Mouse (Mus musculus): ENCODE measurements around the gene Slco1a5.
"Not testable (repeated sequence)": the region's sequence is repeated elsewhere in the genome, so short reads cannot be mapped to it uniquely, and the experiment has no call there.

Gene Slco1a5

DNA sequence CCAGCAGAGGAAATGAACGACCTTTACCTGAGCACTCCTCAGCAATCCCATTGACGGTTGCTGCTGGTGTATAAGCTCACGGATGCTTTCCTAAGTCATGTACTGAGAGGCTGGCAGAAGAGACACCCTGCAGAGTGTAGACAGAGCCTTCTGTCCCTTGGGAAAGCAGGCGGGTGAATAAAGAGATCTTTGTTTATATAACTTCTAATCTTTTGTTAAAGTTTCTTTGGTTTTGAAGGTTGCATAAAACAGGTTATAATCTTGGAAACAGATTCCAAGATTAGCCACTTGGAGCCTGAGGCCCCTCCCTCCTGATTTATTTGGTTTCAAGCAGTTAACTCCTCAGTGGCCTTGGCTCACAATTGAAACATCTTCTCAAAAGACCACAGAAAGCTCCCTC lies at the start of gene Slco1a5:
Gene Slco1a5 (minus strand): TSS at position 101 of the 400 bp plus-strand sequence.
- no peak for DNase-seq (ENCODE audit: low spot score)

DNA sequence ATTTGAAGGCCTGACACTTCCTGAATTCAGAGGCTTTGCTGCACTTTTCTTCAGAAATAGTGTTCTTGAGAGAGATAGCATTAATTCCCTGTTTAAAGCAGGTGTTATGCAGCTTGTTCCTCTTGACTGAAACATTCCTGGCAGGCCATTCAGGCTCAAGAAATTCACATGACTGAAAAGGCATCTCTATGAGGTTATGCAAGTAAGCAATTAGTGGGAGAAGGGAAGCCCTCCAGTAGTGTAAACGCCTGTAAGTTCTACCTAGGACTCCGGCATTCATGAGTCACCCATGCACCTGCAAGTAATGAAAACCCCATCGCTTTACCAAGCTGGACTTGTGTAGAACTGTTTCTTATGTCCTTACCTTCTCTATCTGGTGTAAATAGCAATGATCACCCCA lies 46.8 kb upstream of the Slco1a5 start:
- DNase-seq (ENCODE audit: low spot score) = no peak

- no peak for DNase-seq (ENCODE audit: low spot score)
Observed at GRCm38 (mm10) chr6:142367565-142367964, 44.8 kb upstream of the Slco1a5 start.

- no peak for DNase-seq (ENCODE audit: low spot score)
Observed at GRCm38 (mm10) chr6:142366473-142367018, 43.8 kb upstream of the Slco1a5 start.

DNA sequence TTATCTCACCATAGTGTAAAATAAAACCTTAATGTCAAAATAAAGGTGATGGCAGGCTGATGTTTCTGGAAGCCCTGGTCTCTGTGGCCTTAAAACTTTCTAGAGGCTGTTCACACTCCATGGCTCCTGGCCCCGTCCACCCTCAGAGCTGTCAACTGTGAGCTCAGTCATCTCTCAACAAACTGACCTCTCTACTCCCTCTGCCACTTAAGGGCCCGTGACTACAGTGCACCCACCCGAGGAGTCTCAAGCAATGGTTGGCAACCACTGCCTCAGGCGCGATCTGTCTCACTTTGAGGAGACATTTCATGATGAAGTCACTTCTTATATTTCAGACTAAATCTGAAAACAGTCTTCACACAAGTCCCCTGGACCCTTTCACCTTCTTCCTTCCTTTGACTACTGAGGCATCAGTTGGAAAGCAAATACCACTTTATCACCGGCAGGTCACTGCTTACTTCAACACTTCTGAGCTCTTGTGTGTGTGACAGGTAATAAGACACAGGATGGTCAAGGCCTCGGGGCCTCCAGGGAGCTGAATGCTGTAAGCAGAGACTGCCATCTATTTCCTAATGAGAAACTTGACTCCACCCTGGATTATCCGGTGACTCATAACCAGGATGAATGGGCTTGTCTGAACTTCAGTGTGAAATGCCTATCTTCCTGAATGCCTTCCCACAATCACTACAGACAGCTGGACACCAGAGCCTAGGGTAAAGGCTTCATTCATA lies 43.1 kb upstream of the Slco1a5 start:
- DNase-seq (ENCODE audit: low spot score) = no peak

DNA sequence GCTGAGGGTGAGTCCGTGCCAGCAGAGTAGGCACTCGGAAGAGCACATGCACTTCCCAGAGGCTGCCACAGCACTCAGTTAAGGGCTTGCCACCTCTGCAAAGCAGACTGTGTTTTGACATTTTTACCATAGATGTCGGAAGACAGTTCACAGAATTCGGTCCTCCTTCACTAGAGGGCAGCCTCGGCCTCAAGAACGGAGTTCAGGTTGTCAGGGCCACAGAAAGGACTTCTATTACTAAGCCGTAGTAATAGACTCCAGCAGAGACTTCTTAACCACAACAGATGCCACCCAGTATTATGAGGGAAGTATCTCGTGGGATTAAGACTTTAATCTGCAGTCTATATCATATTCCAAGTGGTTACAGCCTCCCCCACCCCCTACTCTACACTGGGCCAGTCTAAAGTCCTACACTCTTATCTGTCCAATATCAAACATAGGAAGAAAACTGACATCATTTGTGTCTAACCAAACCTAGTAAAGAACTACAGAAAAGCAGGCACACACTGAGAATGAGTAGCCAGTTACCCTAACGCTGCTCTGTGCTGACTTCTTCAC lies 40.3 kb upstream of the Slco1a5 start:
- DNase-seq (ENCODE audit: low spot score) = no peak

- no peak for DNase-seq (ENCODE audit: low spot score)
Observed at GRCm38 (mm10) chr6:142362036-142362435, 39.3 kb upstream of the Slco1a5 start.

DNA sequence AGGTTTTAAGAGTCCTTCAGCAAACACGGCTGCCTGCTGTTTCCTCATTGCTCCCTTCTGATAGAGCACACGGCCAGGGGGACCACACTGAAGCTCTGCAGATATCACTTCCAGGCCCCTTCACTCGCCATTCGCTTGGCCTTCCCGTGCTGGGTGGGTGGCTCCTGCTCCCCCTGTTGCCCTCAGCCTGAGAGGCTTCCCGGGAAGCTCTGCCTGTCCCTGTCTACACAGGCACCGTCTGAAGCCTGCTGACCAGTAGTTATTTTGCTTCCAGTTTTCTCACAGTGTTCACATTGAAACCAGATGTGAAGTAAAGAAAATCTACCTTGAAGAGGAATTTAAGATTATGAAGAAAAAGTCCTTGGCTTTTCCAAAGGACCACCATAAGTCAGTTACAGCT lies 34.3 kb upstream of the Slco1a5 start:
- no peak for DNase-seq (ENCODE audit: low spot score)

DNA sequence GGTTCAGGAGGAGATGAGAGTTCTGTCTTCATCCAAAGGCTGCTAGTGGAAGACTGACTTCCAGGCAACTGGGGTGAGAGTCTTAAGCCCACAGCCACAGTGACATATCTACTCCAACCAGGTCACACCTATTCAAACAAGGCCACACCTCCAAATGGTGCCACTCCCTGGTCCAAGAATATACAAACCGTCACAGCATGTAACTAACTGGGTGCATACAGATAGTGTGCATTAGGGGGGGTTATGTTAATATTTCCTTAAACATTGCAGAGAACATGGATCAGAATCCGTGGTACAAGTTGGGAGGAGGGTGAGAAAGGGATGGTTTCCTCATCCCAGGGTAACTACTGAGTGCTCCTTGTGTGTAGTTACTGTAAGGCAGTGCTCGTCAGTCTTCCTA lies 29.3 kb upstream of the Slco1a5 start:
- DNase-seq (ENCODE audit: low spot score) = not testable (repeated sequence)

DNA sequence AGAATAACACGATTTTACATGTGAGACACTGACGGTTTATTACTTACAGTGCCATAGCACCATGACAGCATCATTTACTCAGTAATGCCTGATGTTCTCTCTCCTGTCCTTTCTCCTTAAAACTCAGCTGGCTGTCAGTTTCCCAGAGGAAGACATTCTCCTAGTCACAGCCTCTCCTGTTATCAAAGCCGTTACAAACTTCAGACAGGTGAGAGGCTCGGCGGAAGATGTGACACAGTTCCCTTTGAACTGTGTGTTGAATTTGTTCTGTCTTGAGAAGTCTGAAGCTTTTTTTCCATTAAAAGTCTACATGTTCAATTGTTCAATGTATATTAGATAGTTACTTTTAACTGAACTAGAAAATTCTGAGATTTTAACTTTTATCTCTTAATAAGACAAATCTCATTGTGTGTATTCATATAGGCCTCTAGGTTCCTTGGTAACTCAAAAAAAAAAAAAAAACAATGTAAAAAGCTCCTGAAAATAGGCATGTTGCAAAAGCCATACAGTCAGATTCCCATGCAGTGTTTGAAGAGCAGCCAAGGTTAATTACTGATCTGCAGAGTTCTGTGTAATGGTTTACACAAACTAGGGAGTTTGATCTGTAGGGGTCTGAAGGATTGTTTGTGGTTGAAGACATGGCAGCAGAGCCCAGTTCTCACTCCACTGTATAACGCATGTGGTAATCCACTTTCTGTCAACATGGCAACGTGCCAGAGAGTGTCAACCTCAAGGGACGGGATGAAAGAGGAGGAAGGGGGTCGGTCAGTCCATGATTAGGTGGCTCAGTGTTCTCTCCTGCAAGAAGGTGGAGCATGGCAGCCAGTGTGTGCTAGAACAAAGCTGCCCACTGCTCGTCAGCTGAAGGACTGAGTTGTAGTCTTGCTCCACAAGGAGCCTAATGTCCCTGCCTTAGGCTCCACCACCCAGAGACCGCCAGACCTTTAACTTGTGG lies 24.9 kb upstream of the Slco1a5 start:
- DNase-seq (ENCODE audit: low spot score) = no peak

- no peak for DNase-seq (ENCODE audit: low spot score)
Observed at GRCm38 (mm10) chr6:142346181-142347110, 23.7 kb upstream of the Slco1a5 start.

DNA sequence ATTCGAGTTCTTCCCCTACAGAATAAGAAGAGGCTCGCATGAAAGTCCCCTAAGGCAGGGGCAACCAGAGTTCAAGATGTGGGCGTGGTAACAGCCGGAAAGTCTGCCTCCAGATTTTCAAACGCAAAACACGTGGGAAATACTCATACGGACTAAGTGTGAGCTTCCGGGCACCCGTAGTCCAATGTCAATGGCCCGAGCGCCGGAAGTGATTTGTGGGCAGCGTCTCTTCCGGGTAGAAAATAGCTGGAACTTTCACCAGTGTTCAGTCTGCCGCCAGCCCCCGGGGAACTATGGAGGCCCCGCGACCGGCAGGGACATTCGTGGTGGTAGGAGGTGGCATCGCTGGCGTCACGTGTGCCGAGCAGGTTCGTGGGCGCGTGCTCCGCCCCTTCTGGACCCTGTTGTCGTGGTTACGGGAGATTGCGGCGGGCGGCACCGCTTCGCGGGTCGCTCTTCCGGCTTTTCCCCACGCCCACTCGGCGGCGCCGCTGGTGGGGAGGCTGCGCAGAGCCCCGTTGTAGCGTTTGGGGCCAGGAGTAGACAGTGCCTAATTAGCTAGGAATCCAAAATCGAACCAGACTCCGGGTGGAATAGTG lies 22.8 kb upstream of the Slco1a5 start, which contains the start of gene Pyroxd1:
Gene Pyroxd1 (plus strand): TSS at position 215 of the 599 bp plus-strand sequence.
- peak; percentile 79 for DNase-seq (ENCODE audit: low spot score)

- DNase-seq (ENCODE audit: low spot score) = peak; percentile 52
Observed at GRCm38 (mm10) chr6:142343561-142343960, 20.8 kb upstream of the Slco1a5 start.

GRCm38 (mm10) chr6:142339576-142339975 lies 16.8 kb upstream of the Slco1a5 start:
- no peak for DNase-seq (ENCODE audit: low spot score)

- no peak for DNase-seq (ENCODE audit: low spot score)
Observed at GRCm38 (mm10) chr6:142338961-142339360, 16.2 kb upstream of the Slco1a5 start.

GRCm38 (mm10) chr6:142329201-142329600 lies 6.4 kb upstream of the Slco1a5 start:
- DNase-seq (ENCODE audit: low spot score) = no peak

- no peak for DNase-seq (ENCODE audit: low spot score)
Observed at GRCm38 (mm10) chr6:142326598-142326997, 3.8 kb upstream of the Slco1a5 start.

GRCm38 (mm10) chr6:142317106-142317505 lies 5.7 kb downstream of the Slco1a5 start:
- no peak for DNase-seq (ENCODE audit: low spot score)

GRCm38 (mm10) chr6:142314285-142314684 lies 8.5 kb downstream of the Slco1a5 start:
- DNase-seq (ENCODE audit: low spot score) = no peak

- DNase-seq (ENCODE audit: low spot score) = no peak
Observed at GRCm38 (mm10) chr6:142305076-142305475, 17.7 kb downstream of the Slco1a5 start.

DNA sequence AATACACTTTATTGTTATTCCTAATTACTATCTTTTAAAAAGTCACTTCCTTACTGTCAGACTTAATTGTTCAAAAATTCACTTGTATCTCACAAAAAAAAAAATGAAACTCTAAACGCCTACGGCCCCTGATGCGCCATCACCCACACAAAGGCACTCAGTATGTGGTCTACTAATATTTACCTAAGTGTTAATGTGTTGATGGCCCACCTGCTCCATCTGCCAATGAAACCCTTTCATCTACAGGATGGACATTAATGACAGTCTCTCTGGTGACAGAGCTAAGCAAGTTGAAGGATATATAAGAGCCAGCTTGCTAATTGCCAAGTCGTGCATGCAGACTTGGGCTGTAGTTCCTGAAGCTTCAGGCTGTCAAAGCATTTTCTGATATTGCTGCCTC lies 24.7 kb downstream of the Slco1a5 start, which contains the start of gene Iapp:
Gene Iapp (plus strand): TSS at position 326 of the 400 bp plus-strand sequence.
- no peak for DNase-seq (ENCODE audit: low spot score)

Measured in layer of hippocampus, adult 9-10 months (tissue).